Mouse (Mus musculus) frontal cortex, postnatal 14 days (tissue): ENCODE measurements around the gene Dlgap1.

Experiments used
- DNase-seq, 2 experiments: peaks; one replicate each; pipeline ENCODE4 v3.0.0; 2022; ENCODE audit warnings: low spot score in 2 of 2

Dlgap1 gene

DNA sequence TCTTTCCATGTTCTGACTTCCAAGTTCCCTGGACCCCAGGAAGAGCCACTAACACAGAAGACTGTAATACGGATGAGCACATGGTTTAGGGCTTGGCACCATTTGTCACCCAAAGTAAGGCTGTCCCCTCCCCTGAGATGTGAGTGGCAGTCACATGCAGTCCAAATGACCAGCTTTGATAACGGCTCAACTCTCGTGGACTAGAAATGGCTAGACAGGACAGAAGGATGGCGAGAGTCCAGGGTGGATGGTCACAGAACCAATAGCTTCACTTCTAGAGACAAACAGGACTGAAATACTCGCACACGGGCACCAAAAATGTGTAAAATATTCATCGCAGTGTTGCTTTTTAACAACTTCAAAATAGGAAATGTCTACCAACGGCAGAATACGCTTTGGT is 657.5 kb downstream of the Dlgap1 start:
- DNase-seq, result no peak

DNA sequence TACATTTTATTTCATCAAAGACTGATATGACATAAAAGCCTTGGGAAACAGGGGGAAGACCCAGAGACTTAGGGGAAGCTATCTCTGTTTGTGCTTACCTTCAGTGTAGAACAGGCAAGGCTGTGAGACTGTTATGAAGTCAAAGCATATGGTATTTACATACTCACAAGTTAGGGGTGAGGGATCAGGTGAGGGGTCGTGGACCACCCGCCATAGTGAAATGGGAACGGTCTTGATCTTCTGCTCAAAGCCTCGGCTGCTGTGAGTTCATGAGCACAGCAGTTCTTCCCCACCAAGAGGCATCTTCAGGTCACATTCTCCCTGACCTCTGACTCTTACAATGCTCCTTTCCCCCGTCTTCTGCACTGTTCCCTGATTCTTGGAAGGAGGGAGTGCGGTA is 658.1 kb downstream of the Dlgap1 start:
- no peak for DNase-seq

DNA sequence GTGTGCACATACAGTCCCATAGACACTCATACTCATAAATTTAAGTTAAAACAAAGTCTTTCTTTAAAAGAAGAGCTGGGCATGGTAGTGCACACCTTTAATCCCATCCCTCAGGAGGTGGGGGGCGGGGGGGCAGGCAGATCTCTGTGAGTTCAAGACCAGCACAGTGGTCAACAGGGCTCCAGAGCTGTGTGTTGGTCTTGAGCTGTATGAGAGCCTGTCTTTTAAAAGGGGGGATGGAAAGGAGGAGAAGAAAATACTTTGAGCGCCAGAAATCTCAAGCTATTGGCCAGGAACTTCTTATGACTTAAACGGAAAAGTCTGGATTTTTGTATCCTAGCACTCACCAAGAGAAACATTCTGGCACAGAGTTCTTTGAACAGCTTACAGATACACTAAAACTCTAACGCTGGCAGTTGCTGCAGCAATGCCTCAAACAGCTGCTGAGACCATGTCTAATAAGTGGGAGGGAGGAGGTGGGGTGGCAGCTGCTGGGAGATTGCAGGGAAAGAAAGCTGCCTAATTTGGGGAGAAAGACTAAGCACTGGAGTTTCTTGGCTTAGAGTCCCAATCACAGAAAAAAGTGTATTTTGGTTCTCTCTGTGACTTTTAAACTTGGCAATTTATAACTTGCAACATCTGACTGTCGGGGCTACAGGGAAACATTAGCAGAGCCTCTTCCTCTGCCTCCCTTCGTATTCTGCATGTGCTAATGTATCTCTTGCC is 660.9 kb downstream of the Dlgap1 start:
- peak; percentile 51 to 71 for DNase-seq

DNA sequence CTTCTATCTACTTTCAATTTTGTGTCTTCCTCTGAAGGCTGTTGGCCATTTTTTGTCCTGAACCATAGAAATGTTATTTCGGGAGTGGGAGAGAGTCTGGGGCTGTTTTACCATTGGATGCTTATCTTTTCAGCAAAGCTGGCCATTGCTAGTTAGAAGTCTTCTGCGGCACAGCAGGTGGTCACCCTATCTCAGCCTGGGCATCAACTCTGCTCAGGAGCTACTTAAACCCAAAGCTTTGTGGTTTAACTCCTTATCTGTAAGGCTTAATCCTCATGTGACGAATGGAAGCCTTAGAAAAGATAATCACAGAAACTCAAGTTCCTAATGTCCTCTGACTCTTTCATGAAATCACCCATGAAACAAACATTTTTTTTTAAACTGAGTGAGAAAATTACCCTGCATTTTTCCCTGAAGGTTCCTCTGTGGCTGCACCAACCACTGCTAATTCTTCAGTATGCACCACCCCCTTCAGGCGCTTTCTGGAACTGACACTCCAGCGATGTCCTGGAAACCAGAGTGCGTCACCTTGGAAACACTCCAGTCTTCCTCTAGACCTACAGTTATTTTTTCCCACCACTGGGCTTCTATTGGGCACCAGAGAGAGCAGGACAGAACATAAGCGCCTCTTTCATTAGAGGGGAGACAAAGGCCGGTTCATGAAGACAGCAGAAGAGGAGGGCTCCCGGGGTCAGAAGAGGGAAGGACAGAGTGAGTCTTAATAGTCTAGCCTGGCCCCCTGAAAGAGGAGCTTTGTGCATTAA is 664.5 kb downstream of the Dlgap1 start:
- DNase-seq, result peak; percentile 84 to 90

DNA sequence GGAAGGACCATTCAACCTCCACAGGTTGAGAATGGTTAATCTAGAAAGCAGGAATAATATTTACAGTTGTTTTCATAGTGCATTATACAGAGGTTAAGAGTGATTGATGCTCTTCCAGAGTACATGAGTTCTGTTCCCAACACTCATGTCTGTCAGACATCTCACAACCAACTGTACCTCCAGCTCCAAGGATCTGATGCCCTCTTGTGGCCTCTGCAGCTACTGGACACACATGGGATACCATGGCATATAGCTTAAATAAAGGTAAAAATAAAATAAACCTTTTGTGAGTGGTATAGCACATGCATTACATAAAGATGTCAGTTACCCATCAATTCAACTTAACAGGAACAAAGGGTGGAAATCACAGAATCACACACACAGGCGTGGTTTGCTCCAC is 674.3 kb downstream of the Dlgap1 start:
- DNase-seq, result no peak

DNA sequence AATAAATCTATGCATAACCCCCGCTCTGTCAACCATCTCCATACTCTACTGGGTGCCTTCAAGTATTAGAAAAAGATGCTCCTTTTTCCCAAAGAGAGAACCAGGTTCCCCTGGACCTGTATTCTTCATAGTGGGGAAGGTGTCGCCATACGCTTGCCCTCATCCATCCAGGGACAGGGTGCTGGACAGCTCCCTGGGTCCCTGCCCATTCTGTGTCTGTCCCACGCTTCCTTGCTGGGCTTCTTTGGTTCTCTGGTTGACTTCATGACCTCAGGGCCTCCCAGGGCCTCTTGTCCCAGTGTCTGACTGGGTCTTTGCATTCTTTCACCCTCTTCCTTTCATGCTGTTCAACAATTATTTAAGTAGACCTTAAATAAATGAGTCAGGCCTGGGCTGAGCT is 677.8 kb downstream of the Dlgap1 start:
- DNase-seq, result no peak

DNA sequence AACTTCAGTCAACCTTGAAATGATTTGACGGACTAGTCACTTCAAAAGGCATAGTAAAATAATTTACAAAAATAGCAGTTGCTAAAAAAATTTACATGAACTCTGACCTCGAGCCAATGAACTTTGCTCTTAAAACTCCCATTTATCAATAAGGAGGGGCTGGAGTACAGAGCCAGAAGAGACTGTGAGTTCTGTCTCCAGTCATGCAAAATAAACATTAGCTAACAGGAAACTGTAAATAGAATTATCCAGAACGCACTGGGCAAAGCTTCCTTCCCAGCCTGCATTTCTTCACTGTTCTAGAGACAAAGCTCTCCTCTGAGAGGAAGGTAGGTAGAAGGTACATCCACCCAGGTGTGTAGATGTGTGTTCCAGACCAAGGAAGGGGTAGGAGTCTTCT is 692.5 kb downstream of the Dlgap1 start:
- no peak for DNase-seq

DNA sequence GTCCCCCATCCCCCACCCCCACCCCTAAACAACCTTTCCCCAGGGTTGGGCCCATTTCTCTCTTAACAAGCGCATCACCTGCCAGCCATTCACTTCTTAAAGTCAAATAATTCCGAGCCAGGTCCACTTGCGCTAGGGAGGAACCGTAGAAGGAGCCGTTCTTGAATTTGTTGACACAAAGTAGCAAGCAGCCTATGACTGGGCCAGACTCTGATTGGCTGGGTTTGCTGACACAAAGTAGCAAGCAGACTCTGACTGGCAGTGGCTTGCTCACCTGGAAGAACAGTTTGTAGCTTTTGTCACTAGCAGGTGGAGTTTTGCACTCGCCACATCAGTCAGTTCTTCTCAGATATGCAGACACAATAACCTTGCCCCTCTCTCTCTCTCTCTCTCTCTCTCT is 695.1 kb downstream of the Dlgap1 start:
- no peak for DNase-seq

DNA sequence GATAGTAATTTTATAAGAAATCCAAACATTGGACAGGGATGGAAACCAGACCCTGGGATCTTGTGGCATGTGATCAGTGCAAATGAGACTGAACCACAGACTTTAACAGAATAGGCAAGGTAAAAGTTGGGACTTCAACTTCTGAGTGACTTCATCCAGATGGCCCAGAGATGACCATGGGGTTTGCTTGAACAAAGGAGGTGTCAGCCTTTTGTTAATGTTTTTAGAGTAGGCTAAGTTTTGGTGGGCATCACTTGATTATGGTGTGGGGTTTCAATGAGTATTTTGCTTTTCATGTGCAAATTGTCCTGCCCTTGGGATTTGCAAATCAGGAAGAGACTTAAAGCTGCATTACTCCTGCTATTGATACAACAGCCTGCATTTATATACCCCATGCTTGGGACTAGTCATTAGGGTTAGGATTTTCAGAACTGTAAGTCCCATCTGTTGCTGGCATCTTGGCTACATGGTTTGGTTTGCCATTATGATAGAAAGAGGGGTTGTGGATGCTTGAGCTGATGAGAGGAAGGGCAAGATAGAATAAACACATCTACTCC is 695.7 kb downstream of the Dlgap1 start:
- DNase-seq, result no peak

DNA sequence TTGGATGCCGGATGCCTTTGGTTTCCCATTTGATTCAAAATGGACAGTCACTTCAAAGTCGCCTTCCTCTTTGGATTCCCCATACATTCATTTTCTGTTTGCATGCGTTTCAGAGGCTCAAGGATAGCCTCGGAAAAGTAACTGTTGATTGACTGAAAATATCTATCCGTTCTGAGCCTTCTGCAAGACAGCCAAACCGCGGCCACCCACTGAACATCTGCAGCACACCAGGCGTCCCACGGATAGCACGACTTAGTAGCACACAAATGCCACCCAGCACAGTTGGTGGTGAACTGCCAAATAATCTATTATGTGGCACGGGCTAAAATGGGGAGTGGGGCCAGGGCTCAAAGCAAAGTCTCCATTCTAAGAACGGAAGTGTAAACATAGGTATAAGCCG is 705.1 kb downstream of the Dlgap1 start:
- DNase-seq, result peak in 1 of 2 experiments; percentile 28

DNA sequence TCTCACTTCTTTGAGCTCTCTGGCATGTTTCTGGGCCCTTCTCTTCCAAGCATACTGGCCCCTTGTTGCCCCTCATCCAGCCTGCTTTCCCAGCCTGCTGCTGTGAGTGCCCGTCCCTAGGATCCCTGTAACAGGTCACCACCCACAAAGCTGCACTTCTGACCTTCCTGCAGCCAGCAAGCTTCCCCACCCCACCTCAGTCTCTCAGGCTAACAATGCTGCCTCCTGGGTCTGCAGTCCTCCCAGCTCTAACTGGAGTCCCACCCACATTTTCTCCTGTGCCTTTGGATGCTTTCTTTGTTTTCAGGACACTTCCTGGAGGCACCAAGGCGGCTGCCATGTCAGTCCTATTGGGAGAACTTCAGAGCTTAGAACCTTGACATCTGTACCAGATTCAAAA is 707.6 kb downstream of the Dlgap1 start:
- DNase-seq, result no peak

DNA sequence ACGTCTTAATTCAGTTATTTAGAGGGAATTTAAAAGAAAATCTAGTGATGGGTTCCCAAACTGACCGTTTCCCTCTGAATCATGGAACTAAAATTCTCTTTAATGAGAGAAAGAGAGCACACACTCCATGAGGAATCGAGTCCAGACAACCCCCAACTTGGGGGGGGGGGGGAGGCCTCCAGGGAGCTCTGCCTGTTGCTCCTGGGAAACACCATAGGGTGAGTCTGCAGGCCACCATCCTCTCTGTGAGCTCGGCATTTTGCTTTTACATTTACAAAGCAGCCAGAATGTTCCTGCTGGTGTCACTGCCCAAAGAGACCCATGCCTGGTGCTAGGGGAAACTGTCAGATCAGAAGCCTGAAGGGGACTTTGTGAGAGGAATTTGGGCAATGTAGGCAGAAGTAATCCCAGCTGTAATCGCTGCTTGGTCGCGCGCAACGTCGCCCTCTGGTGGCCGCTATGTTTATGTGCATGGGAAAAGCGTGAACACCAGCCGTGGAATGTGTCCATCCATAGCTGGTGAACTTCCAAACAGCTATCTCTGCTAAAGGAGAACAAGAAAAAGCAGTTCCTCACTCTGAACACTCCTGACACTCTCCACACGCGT is 714.8 kb downstream of the Dlgap1 start:
- DNase-seq, result peak; percentile 67 to 85

DNA sequence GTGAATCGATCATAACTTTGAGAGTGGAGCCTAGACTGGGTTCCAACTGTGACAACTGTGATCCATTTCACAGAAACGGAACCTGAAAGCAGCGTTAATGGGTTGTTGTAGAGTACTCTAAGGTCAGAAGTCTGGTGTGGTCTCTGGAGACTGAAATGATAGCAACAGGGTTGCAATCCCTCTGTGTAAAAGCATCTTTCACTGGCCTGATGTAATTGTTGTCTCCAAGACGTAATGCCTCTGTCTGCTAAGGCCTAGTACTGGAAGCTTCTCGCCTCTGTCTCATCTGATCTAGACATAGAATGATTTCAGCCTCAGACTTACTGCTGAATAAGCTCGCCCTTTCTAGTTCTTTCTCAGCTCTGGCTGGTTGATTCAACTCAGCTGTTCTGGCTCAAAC is 721.3 kb downstream of the Dlgap1 start:
- no peak for DNase-seq

DNA sequence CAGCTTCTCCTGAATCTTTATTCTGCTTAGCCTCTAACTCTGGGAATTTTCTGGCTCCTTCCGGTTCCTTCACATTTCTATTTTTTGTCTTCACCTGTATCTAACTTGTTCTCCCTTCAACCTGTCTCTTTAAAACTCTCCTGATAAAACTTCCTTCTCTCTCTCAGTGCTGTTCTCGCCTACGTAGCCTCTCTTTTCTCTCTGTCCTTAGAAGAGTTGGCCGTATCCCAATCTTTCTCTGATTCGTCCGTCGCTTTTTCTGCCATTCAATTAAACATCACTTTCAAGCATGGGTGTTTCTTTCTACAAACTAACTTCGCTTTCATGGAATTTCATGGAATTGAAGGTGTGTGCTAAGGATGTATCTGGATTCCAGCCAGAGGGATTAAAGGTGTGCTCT is 721.7 kb downstream of the Dlgap1 start:
- no peak for DNase-seq

DNA sequence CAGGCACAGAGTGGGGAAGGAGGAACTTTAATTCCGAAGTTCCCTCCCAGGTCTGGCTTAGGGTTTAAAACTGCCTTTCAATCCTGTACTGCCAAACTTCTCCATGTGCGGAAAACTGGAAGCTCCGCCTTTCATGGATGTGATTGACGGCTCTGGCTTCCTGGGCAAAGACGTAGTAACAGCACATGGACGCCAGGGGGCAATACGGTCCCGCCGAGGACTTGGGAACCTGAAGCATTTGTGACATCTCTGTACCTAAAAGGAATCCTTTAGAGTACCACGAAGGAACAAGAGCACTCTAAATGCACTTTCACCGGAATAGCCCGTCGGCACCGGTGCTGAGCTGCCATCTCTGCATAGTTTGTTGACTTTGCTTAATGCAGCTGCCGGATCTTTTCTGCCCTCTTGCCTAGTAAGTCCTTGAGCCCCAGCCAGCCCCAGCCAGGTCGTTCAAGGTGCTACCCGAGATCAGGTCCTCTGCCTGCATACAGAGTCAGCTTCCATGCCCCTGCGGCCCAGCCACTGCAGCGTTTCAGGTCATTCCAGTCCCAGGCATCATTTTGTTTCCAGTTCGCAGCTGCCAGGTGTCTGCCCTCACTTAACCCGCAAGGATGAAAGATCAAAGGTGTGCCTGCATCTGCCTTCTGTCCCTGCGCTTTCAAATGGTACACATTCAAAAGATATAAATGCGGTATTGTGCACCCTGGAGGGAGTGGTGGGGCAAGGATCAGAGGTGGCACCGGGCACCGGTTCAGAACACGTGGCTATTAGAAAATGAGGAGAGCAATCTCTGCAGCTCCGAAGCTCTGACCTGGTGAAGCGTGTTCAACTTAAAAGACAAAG is 738.3 kb downstream of the Dlgap1 start:
- DNase-seq, result peak; percentile 68 to 82

DNA sequence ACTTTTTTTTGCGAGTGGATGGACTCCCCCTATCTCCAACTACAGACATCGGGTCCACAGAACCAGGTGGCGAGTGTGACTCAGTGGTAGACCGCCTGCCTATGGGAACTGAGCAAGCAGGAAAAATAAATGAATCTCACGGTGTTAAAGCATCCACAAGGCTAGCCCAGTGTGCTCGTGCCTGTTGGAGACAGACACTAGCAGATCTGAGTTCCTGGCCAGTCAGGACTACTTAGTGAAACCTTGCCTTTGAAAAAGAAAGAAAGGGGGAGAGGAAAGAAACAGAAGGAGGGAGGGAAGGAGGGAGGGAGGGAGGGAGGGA is 738.9 kb downstream of the Dlgap1 start:
- no peak for DNase-seq

DNA sequence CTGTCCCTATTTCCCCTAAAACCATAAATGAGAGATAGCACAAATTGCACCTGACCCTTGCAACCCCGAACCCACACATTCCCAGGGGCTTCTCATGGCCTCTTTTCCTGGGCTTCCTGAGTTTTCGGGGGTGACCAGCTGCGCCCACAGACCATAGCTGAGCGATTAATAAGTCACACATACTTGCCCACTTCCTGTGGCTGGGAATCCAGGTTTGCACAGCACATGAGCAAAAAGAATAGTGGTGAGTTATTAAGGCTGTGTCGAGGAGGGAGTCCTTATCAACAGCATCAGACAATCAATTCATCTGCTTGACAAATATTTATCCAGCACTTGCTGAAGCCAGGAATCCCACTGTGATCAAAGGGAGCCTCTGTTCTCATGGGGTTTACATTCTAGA is 740.7 kb downstream of the Dlgap1 start:
- no peak for DNase-seq

DNA sequence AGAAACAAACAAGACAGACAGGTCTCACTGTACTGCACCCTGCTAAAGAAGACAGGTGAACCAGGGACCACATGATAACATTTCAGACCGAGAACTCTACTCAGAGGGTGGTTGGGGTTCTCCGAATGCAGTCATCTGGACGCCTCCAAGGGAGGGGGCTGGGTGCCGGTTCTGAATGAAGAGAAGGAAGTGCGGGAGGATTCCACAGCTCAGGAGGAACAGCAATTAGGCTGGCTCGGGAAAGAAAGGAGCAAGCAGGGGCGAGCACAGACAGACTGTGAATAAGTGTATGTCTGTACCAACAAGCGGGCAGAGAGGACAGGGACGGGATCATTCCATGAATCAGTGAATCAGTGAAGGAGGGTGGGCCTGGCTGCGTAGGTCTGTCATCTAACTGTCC is 744.6 kb downstream of the Dlgap1 start:
- no peak for DNase-seq

DNA sequence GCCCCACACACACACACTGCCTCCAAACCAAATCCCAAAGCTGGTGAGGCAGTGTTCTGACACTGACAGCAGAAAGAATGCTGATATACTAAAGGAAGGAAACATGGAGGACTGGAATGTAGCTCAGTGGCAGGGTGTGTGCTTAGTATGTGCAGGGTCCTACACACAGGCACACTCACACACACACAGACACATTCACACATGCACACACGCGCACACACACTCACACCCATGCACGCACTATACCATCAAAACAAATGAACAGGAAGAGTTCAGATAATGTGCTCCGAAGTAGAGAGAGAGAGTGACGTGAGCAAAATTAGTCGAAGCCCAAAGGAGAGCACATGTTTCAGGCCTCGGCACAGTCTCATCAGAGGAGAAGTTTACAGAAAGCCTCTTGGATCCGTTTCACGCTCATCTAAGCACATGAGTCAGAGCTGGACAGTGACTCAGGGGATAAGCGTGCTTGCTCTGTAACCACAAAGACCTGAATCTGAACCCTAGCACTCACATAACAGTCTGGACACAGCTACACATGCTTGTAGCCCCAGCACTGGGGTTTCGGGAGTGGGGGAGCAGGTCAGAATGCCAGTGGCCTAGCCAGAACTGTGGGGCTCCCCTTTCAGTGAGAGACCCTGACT is 750.9 kb downstream of the Dlgap1 start:
- no peak for DNase-seq

DNA sequence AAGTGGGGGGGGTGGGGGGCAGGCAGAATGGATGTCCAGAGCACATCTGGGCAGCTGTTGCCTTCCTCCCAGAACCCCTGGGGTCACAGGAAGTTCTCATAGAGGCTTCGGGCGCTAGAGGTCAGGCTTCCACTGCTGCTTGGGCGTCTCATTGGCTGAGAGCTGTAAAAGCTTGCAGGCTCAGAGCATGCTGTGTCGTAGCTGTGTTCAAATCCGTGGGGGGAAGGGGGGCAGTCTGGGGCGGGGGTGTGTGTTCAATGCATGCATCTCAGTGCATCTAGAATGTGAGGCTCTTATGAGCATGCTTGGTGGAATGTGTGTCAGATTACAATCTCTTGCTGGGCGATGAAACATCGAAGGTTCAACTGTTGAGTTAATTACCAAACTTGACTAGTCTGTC is 751.9 kb downstream of the Dlgap1 start:
- DNase-seq, result no peak

DNA sequence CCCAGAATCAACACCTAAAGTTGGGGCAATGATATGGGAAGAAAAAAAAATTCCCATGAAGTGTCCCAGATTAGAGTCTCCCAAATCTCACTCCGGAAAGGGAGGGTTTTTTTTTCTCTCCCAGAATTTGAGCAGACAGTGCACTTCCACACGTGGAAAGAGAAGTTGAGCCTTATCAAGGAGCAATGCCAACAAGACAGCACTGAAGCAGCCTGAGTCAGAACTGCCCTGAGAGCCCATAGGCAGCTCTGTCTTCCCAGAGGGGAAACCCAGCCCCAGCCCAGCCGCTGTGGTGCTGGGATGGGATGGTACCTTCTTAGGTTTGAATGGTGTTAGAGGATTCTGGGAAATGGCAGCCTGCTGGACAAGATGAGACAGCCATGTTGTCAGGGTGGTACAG is 753.3 kb downstream of the Dlgap1 start:
- no peak for DNase-seq
